8 mouse cellular contexts compared by ENCODE assay signal in genomic region chr9:98297234-98297936, GRCm38 (mm10). TPM values are rescaled to one million over a fixed set of nuclear protein-coding genes. Genes with fewer than 3 reads are reported as not detected.
DNase-seq lines count a peak whose midpoint lies in the region; ATAC-seq and TF ChIP-seq lines count a peak whose summit lies in the region.

No protein-coding gene starts in this region.

- H3K27ac ChIP-seq in testis, adult 2 months (ENCODE audit: control insufficient read depth, insufficient read depth, low read depth, low read length), result peak overlapping the region; percentile 95
- no peak overlapping the region for H3K27ac ChIP-seq in cortical plate, adult 2 months (ENCODE audit: insufficient read depth, low read length)
- H3K27ac ChIP-seq in heart, postnatal 0 days (ENCODE audit: low read depth), result peak overlapping the region; percentile 67; the same call in 1 of the 2 replicates
- H3K27ac ChIP-seq in limb, embryonic 15.5 days, result peak overlapping the region; percentile 85; the same call in 1 of the 2 replicates

- peak overlapping the region; percentile 95 for H3K4me3 ChIP-seq in testis, adult 2 months (ENCODE audit: control insufficient read depth, low read depth, low read length)
- peak overlapping the region; percentile 44; the same call in 1 of the 2 replicates for H3K4me3 ChIP-seq in cortical plate, adult 2 months (ENCODE audit: insufficient read depth, low read length)
- H3K4me3 ChIP-seq in heart, postnatal 0 days (ENCODE audit: low read depth, low read length), result peak overlapping the region; percentile 47
- H3K4me3 ChIP-seq in limb, embryonic 15.5 days, result peak overlapping the region; percentile 61

- no peak for TF ChIP-seq CTCF in testis, adult 2 months (IDR thresholded peaks at IDR 0.05; ENCODE audit: control insufficient read depth, insufficient read depth, insufficient replicate concordance, low read depth, low read length)
- no peak for TF ChIP-seq CTCF in cortical plate, adult 2 months (IDR thresholded peaks at IDR 0.05; ENCODE audit: extremely low read depth, insufficient read depth, low read length)
- no peak for TF ChIP-seq CTCF in heart, postnatal 0 days (IDR thresholded peaks at IDR 0.05; ENCODE audit: low read depth)

- DNase-seq in testis, postnatal 10 days (ENCODE audit: low spot score), result no peak
- DNase-seq in heart, postnatal 0 days (ENCODE audit: low spot score), result peak; percentile 49
- peak; percentile 53 for DNase-seq in naive thymus-derived CD4-positive, alpha-beta T cell, adult 2 months (ENCODE audit: low read depth)
- DNase-seq in right cerebral cortex, postnatal 36 days (ENCODE audit: low spot score in 2 of 2), result no peak
- no peak for DNase-seq in left cerebral cortex, postnatal 4 days

- H3K9ac ChIP-seq in heart, postnatal 0 days (replicated peaks; ENCODE audit: low read depth, low read length), result peak overlapping the region; percentile 41
- 0 out of 2 replicates have a peak overlapping the region, but pooled peaks have one; percentile 28 for H3K9ac ChIP-seq in limb, embryonic 15.5 days

- peak; percentile 20; the same call in 1 of the 2 replicates for ATAC-seq in heart, postnatal 0 days (ENCODE audit: insufficient read depth, low read depth)
- ATAC-seq in limb, embryonic 15.5 days (ENCODE audit: insufficient number of reproducible peaks, low FRiP score, low TSS enrichment, low read depth), result no peak

- no peaks in the 10 kb centered on the region for H3K9me3 ChIP-seq in heart, postnatal 0 days (replicated peaks; ENCODE audit: control insufficient read depth, low read length)
- no peaks in the 10 kb centered on the region for H3K9me3 ChIP-seq in limb, embryonic 15.5 days

- intact Hi-C loops in left cerebral cortex, postnatal 4 days (cut with DNase I), result no loop called here

- TF ChIP-seq POLR2A in testis, adult 2 months (IDR thresholded peaks at IDR 0.05; ENCODE audit: control insufficient read depth, low read depth, low read length), result no peak
- no peak for TF ChIP-seq POLR2A in cortical plate, adult 2 months (IDR thresholded peaks at IDR 0.05; ENCODE audit: extremely low read depth, insufficient read depth, low read length)

- no peaks in the 10 kb centered on the region for H3K36me3 ChIP-seq in testis, adult 2 months (ENCODE audit: control insufficient read depth, insufficient read depth, low read length)
- H3K36me3 ChIP-seq in heart, postnatal 0 days (replicated peaks; ENCODE audit: control insufficient read depth, insufficient read depth, low read length), result no peaks in the 10 kb centered on the region
- H3K36me3 ChIP-seq in limb, embryonic 15.5 days, result no peaks in the 10 kb centered on the region

- H3K4me2 ChIP-seq in heart, postnatal 0 days (ENCODE audit: low read depth, low read length), result peak overlapping the region; percentile 80
- H3K4me2 ChIP-seq in limb, embryonic 15.5 days, result peak overlapping the region; percentile 87

- TF ChIP-seq EP300 in heart, postnatal 0 days (IDR thresholded peaks at IDR 0.05; ENCODE audit: low read depth), result no peak

- H3K27me3 ChIP-seq in testis, adult 2 months (ENCODE audit: control insufficient read depth, insufficient read depth, low read length), result no peaks in the 10 kb centered on the region
- no peaks in the 10 kb centered on the region for H3K27me3 ChIP-seq in heart, postnatal 0 days (ENCODE audit: control insufficient read depth, insufficient read depth, low read length)
- H3K27me3 ChIP-seq in limb, embryonic 15.5 days, result no peaks in the 10 kb centered on the region

- peaks cover 6% of the 10 kb centered on the region for H3K4me1 ChIP-seq in testis, adult 2 months (ENCODE audit: control insufficient read depth, insufficient read depth, low read length)
- 0 out of 2 replicates have a peak, but pooled peaks cover 1% of the 10 kb centered on the region for H3K4me1 ChIP-seq in cortical plate, adult 2 months (ENCODE audit: control insufficient read depth, insufficient read depth, low read length)
- H3K4me1 ChIP-seq in heart, postnatal 0 days (ENCODE audit: control insufficient read depth, insufficient read depth), result peaks cover 11% of the 10 kb centered on the region
- H3K4me1 ChIP-seq in limb, embryonic 15.5 days, result peaks cover 10% of the 10 kb centered on the region

- 17% methylated on average over 12 of the region's 12 CpGs for WGBS in heart, postnatal 0 days
- 7% methylated on average over 11 of the region's 12 CpGs for WGBS in limb, embryonic 15.5 days

RNA-seq across cellular contexts. Expression of gene Nmnat3, which starts 10.2 kb away (rescaled TPM):
- 54.8 and 80.9 TPM in 2 replicates for polyA plus RNA-seq in testis, adult 2 months (2012; rRNA removed)
- polyA plus RNA-seq in cortical plate, adult 2 months (2012; rRNA removed), result 2.9 and 3.1 TPM in 2 replicates
- total RNA-seq in heart, postnatal 0 days (2014; rRNA removed; ENCODE audit: low replicate concordance), result 9.0 and 21.2 TPM in 2 replicates
- polyA plus RNA-seq in heart, postnatal 0 days (2015; fragmentation: Nextera tagmentation; extraction: Ambion mirVana), result 15.1 and 15.4 TPM in 2 replicates
- polyA plus RNA-seq in limb, embryonic 15.5 days (2015; fragmentation: Nextera tagmentation; extraction: Ambion mirVana), result 5.4 and 7.0 TPM in 2 replicates
- total RNA-seq in left cerebral cortex, postnatal 4 days (2021), result 1 to 10 TPM in 1 of 2 experiments, under 1 TPM in 1; 0.52 to 1.0 TPM

Comparison
In these comparisons a context has a peak if more than half of its experiments do, and no peak if none do; other contexts are left out.
1. H3K4me3 ChIP-seq: peak in every context shown above with its lines; median percentile 95 in testis, adult 2 months; 61 in limb, embryonic 15.5 days; 47 in heart, postnatal 0 days; 44 in cortical plate, adult 2 months.
2. DNase-seq: peak in heart, postnatal 0 days (single experiment) and naive thymus-derived CD4-positive, alpha-beta T cell, adult 2 months (single experiment); none in testis, postnatal 10 days (single experiment), right cerebral cortex, postnatal 36 days (0 of 2) and left cerebral cortex, postnatal 4 days (single experiment).